Mouse (Mus musculus): ENCODE results near the gene Uhrf1bp1l.

DNA sequence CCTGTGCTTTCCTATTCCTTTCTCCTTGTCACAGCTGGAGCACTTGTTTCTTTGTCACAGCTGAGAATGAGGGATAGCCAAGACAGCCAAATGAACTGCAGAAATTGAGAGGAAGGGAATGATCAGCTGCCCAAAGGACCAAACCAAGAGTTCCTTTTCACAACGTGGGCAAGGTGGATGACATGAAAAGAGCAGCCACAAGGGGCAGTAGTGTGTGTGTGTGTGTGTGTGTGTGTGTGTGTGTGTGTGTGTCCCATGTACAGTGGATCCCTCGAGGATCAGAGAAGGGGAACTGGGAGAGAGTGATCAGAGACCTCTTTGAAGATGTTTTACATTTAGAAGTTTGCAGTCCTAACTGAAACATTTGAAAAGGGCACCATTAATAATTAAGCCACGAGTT lies 92.7 kb downstream of the Uhrf1bp1l start:
- TF ChIP-seq POLR2A (IDR thresholded peaks at IDR 0.05; ENCODE audit: low read depth, low read length), result no peak
- no peak for TF ChIP-seq CTCF (IDR thresholded peaks at IDR 0.05; ENCODE audit: borderline replicate concordance, insufficient read depth, low read length)
